Mouse (Mus musculus): ENCODE data around the gene St3gal3.
A peak's percentile ranks its signal among the peaks of the same experiment; 100 is the strongest.

St3gal3 gene

DNA sequence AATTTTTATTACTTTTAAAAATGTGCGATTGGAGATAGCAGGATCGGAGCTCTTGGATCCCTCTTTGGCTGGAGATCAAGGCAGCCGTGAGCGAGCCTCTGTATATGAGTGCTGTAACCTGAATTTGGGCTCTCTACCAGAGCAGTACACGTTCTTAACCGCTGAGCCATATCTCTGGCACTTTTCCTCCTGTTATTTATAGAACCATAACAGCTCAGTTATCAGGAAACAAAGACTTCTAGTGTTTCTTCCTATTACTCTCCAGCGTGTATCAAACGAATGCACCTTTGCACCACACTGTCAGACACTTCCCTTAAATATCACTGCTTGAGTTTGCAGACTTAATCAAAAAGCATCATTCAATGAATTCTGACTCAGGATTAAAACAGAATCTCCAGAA, 147.9 kb downstream of the St3gal3 start:
- no peak for DNase-seq (ENCODE audit: low read depth, low spot score)

DNA sequence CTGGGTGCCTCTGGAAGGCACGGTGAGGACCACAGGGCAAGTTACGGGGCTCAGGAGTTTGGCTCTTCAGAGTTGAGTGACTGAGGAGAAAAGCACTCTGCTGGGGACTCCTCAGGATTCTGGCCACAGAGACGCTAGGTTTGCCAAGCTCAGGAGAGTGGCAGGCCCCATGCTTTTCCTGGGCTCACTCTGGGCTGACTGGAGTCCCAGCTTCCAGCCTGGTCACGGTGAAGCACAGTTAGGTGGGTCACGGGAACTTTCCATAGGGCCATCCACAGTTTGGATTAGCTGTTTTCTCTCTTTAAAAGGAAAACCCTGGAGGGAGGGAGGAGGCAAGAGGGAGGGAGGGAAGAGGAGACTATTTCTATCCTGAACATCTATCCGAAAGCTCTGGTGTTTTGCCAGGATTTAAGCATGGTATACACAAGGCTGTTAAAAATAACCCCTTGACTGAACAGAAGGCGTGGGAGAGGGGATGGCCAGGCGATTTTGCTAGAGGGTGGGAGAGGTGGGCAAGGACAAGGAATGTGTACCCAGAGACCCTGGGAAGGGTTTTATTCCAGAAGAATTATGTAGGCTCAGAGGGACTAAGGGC, 149.6 kb downstream of the St3gal3 start:
- no peak for DNase-seq (ENCODE audit: low read depth, low spot score)

DNA sequence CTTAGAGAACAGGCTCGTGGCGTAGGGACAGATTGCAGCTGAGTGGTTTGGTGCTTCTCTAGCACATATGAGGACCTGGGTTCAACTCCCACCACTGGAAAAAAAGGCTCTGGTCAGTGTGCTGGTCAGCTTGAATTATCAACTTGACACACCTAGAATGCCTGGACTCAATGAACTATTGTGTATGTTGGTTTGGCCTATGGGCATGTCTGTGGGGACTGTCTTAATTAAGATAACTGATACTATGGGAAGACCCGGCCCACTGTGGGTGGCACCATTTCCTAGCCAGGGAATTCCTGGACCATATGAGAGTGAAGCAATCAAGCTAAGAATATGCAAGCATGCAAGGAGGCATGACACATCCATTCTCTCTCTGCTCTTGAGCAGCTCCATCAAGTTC, 150.5 kb downstream of the St3gal3 start:
- no peak for DNase-seq (ENCODE audit: low read depth, low spot score)

DNA sequence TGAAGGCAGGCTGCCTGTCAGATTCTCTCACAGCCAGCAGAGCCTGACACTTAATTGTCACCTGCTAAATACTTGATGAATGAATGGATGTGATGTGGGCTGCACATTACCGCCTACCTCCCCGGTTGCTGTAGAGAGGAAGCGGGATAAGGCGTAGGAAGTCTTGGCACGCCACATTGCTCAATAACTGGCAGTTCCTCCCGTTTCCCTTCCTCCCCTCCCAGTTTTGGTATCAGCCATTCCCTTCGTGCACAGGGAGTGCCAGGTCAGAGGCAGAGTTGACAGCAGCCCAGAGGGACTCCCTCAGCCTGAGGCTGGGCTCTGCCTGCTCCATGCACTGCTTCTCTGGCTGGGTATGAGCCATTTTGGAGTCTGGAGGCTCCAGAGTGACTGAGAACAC, 152.0 kb downstream of the St3gal3 start:
- no peak for DNase-seq (ENCODE audit: low read depth, low spot score)

DNA sequence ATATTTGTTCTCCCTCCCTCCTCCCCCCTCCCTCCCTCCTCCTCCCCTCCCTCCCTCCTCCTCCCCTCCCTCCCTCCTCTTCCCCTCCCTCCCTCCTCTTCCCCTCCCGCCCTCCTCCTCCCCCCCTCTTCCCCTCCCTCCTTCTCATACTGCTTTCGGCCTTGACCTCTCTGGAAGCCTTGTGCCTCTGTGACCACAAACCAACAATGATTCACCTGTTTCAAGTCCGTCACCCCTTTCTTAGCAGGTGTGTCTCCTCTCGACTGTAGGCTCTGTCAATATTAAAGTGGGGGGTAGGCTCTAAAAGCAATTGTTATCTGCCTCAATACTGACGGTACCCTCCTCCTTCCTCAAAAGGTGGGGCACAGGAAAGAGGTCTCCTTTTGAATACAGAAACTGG, 153.2 kb downstream of the St3gal3 start:
- DNase-seq (ENCODE audit: low read depth, low spot score) = no peak

DNA sequence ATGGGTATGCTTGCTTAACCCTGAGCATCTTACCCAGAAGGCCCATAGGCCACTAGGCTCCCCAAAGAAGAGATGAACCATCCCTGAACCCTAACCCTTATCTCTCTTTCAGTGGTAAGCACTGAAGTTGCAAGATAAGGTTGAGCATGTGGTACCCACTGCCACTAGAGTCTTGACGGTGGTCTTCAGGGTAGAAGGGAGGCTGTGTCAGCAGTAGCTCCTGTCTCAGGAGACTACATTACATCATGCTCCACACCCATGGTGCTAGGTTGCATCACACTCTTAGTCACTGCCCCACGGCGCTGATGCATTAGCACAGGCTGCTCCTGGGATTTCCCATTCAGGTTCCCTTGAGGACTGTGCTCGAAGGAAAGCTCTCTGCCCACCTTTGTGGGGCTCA, 154.6 kb downstream of the St3gal3 start:
- no peak for DNase-seq (ENCODE audit: low read depth, low spot score)

DNA sequence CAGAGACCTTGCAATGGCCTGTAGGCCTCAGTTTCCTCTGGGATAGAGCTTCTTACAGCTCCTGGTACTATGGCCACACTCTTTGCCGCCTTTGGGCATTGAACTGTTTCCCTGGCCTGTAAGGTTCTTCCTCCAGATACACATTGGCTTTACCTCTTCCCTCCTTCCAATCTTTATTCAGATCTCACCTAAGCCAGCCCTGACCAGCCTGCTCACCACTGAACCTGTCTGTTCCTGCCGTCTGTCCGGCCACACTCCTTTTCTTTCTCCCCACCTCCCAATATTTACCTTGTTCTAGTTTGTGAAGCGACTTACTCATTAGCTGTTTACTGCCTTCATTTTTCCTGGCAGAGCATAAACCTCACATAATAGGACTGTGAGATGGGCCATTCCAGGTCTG, 155.5 kb downstream of the St3gal3 start:
- no peak for DNase-seq (ENCODE audit: low read depth, low spot score)

DNA sequence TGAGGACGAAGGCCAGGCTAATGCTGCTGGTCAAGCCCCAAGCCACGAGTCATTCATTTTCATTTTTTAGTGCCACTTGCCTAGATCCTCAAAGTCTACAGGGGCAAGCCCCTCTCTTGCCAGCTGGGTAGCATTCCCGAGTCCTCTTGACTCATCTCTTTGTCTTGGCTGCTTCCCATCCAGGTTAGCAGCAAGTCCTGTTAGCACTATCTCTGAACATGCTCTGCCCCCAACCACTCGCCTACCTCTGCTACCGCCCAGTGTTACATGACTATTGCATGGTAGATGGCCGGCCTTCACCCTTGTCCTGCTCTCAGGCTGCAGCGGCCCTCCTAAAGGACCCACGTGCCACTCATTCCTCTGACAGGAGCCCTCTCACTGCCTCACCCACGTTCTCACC, 156.4 kb downstream of the St3gal3 start:
- no peak for DNase-seq (ENCODE audit: low read depth, low spot score)

DNA sequence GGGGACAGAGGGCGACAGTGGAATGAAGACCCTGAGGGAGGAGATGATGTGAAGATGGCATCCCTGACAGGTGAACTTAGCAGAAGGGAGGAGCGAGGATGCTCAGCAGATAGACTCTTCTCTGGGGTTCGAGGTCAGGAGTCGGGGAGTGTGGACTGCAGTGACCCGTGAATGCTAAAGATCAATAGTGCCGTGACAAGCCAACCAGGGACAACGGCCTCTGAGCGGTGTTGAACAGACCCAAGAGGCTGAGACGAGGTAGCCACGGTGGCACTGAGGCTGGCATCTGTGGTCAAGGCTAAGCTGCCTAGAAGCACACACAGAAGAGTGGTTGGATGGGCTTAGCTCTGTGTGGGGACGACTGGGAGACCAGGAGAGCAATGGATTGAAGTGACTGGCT, 156.9 kb downstream of the St3gal3 start:
- DNase-seq (ENCODE audit: low read depth, low spot score) = no peak

DNA sequence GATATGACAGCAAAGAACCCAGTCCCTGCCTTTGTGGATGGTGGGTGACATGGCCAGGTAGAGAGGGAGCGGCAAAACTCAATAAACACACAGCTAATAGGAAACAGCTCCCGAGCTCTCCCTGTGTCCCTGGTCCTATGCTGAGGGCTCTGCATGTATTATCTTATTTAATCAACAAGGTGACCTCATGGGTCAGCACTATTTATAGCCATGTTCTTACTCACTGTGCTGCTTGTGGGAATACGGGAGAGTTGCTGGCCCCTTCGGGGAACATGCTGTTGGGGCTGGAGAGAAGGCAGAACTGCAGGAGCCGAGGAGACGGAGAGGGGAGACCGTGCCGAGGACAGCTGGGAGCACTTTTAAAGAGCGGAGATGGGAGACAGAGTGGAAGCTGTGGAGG, 157.3 kb downstream of the St3gal3 start:
- DNase-seq (ENCODE audit: low read depth, low spot score) = no peak

DNA sequence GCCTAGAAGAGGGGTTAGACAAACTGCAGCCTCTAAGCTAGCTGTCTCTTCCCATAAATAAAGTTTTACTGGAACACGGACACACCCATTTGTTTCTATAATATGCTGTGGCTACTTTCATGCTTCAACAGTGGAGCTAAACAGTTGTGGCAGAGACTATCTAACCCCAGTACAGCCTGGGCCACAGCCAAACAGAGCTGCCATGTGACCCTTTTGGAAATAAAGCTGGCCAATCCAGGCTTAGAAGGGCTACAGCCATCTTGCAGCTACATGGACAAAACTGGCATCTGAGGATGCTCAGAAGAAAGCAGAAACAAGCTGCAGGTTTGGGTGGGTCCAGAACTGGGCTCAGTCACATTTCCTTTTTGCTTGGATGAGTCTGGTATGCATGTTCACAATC, 158.9 kb downstream of the St3gal3 start:
- no peak for DNase-seq (ENCODE audit: low read depth, low spot score)

DNA sequence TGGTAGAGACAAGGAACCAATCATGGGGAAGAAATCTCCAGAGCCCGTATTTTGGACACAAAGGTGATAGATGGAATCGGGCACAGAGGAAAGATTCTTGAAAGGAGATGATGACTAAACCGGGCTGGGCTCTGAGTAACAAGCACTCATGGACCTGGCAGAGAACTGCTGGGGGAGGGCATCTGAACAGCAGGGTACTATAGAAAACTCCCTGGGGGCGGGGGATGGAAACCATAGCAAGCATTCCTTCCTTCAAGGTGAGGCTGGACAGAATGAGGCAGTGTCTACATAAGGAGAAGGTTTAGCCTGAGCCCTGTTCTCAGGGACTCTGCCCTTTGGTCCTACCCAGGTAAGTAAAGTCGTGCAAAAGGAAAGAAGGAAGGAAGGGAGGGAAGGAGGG, 160.0 kb downstream of the St3gal3 start:
- DNase-seq (ENCODE audit: low read depth, low spot score) = peak; percentile 52

DNA sequence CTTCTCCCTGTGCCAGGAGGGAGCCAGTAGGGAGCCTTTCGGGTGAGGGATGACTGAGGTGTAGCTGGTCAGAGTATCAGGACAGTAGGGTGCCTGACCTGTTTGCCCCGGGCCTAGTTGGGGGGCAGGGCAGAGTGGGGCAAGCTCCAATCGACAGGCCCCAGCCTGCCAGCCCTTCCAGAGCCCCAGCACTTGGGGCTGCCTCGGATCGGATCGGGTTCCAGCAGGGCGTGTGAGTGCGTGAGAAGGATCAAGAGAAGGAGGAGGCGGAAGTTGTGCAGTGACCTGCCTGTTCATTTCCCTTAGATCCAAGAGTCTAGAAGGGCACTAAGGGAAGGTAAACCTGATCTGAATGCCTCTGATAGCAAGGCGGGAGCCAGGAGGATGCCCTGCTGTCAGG, 161.7 kb downstream of the St3gal3 start:
- DNase-seq (ENCODE audit: low read depth, low spot score) = peak; percentile 21

DNA sequence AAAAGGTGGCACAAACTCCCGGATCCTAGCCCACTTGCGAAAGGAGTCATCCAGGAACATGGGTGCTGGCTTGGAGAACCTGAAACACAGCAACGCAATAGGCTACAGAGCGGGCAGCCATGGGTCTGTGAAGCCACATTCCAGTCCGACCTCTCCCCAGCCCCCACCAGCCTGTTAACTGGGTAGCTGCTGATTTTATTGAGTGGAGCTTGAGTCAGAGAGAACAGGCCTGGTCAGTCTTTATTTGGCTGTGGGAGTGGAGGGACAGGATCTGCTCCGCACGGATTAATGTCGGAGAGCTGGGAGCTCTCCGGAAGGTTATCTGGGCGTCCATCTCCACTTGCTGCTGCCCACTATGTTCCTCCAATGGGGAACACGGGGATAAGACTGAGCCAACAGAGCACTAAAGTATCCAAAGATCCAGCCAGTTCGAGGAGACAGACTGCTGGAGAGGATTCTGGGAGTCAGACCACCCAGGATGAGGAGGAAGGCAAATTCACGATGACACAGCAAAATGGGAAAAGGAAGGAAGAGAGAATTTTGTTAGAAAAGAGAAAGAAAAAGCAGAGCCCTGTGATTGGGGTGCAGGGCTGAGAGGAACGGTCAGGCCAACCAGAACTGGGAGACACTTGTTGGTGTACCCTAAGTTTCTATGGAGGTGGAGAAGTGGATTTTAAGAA, 170.2 kb downstream of the St3gal3 start:
- DNase-seq (ENCODE audit: low read depth, low spot score) = peak; percentile 77

DNA sequence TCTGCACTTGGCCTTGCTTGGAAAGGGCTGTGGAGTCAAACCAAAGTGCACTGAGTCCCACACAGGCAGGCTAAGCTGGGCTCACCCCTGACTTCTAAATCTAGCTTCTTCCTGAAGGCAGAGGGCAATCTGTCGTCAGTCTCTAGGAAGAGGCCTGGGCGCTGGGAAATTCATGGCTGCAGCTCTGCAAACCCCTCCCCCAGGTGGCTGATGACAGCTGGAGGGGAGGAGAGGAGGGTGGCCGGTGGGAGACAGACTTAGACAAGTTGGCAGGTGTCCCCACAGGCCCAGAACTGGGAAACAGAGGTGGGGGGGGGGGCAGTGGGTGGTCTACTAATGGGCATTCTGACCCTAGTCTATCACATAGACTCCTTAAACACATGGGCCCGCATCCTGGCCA, 177.2 kb downstream of the St3gal3 start:
- DNase-seq (ENCODE audit: low read depth, low spot score) = no peak

DNA sequence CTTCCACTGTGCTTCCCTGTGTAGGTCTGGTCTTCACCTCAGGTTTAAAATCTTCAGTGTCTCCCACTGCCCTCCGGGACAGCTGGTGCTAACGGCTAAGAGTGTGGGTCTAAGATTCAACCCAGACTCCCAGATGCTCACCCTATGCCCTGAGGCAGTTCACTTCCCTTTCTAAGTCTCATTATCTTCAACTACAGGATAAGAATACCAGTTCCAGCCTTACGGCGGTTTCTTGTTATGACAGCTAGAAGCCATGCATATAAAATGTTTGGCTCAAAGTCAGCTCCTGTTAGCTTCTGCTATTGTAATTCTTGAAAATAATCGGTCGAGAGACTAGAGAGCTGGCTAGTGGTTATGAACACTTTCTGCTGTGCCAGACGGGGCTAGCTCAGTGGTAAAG, 187.2 kb downstream of the St3gal3 start:
- no peak for DNase-seq (ENCODE audit: low read depth, low spot score)

DNA sequence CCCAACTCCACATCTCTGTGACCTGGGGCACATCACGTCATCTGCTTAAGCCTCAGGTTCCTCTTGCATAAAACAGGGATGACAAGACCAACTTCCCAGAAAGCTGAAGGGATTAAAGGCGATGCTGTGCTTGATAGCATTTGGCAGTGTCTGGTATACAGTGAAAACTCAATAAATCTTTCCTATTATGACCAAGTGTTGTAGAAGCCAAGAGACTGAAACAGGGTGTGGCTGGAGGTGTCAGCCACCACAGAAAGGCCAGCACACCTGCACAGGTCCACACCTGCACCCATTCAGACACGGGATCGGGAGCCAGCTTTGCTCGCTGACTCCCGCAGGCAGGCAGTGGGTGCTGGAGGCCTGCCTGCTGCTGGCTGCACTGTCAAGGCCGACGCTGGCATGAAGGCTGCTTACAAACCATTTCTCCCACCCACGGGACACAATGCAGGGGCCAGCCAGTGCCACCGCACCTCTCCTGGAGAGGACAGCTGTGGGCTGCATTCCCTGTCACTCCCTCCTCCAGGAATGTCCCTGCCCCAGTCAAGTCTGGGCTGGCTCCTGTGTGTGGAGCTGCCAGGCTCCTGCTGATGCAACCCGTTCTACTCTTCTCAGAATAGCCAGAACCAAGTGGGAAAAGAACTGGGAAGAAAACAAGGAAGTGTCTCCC, 187.9 kb downstream of the St3gal3 start:
- DNase-seq (ENCODE audit: low read depth, low spot score) = no peak

DNA sequence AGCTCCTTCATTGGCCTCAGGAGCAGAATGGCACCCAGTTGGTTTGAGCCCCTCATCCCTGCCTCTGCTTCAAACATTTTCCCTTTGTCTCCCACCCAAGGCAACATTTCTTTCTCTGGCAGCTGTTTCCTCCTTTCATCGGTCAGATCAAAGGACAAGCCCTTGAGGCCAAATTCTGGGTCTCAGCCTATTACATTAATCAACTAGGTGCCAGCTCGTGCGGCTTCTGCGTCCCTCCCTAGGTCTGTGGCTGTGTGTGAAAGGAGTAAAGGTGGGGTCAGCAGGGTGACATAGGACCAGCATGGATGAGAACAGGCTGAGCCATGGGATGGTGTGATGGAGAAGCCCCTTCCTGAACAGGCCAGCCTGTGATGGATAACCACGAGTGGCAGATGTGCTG, 191.4 kb downstream of the St3gal3 start:
- DNase-seq (ENCODE audit: low read depth, low spot score) = no peak

DNA sequence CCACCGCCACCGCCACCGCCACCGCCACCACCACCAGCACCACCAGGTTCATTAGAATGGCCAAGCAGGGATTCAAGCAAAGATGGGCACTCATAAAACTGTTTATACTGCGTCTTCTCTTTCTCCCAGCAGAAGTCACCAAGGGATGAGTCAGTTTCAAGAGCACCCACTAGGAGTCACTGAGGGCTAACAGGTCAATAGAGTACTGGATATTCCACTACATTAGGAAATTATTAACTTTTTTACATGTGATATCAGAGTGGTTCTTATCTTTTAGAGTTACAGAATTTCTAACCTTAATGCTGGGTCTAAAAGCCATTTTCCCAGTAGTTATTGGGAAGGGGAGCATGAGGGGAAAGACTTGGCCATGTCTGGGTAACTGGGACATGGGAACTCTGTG, 197.8 kb downstream of the St3gal3 start:
- no peak for DNase-seq (ENCODE audit: low read depth, low spot score)

DNA sequence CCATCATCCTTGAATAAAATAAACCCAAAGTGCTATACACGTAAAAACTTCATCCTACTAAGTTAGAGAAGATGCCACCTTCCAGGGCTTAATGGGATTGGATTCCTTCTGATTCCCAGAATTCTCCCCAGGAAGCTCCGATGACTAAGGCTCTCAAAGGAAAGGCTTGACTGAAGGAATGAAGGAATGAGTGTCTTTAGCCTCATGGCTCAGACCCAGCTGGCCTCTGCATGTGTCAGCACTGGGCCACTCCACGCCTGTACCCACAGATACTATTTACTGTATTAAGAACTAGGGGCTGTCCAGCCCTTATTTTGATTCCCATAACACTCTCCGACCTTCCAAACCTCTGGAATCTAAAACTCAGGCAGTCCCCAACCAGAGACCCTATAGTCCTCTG, 200.6 kb downstream of the St3gal3 start:
- no peak for DNase-seq (ENCODE audit: low read depth, low spot score)

DNA sequence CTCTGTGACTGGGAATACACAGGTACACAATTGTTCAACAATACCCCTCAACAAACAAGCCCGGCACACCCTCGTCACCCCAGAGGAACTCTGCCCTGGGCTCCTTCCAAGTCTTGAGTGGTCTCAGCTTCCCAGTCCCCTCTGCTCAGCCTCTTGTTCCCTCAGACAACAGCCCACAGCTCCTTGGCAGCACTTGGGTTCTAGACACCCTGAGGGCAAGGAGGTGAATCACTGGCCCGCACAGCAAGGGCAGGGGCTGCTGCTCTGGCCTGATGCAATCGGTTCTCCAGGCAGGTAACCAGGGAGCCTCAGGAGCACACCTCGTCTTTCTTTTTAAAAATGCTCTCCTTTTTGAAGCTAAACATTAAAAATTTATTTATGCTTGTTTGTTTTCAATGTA, 201.5 kb downstream of the St3gal3 start:
- no peak for DNase-seq (ENCODE audit: low read depth, low spot score)

DNA sequence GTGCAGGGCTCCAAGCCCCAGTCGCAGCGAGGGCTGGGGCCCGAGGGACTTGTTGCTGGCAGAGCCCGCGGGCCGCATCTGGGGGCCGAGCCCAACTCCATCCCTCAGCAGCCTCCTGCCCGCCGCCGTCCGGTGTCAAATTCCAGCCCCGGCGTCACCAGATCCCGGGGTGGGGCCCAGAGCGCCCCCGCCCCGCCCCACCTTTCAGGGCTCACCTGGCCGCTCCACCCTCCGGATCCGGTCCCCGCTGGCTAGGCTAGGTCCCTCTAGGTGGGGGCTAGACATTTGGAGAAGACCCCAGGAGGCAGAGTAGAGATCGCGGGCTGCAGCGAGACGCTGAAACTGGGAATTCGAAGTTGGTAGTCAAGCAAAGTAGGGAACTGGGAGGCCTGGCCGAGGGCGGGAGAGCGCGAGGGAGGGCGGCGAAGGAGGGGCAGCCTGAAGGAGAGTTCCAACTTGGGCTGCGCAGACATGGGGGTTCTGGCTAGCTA, 205.3 kb downstream of the St3gal3 start, which contains the start of gene Artn:
Gene Artn, minus strand, starts transcription at position 373 of the 491 bp plus-strand sequence.
- DNase-seq (ENCODE audit: low read depth, low spot score) = peak; percentile 58

DNA sequence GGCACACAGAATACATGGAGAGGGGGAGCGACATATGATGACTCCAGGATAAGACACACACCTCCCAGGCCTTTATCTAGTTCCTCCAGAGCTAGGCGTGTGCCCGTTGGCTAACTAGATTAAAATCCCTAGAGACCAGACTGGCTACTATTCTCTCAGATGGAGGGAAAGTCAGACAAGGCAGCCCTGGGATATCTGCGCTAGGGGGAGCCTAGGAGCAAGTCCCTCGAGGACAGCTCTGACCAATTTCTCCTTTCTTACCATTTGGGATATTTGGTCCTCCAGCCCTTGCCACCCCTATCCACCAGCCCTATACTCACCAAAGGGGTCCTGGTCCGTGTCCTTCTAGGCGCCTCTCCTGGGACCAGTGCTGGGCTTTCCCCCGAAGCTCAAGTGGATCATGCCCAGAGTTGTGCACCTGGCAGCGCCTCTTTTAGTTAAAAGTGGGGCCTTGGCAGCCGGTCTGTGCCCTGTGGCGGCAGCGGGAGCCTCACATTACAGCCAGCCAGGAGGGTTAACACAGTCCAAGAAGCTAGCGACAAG, 205.9 kb downstream of the St3gal3 start:
- DNase-seq (ENCODE audit: low read depth, low spot score) = peak; percentile 47

All from R1 (cell line).